Mouse (Mus musculus) B cell, adult 2 months (primary cell): ENCODE results near the gene Syt13.

Experiments used
- DNase-seq, 2 experiments: peaks; one replicate each; pipeline ENCODE4 v3.0.0; 2022

Syt13 gene

GRCm38 (mm10) chr2:92914933-92915553, at the start of gene Syt13:
Syt13 (plus strand) TSS chr2:92915098.
- peak in 1 of 2 experiments; percentile 9 for DNase-seq

GRCm38 (mm10) chr2:92866616-92867015, 48.3 kb upstream of the Syt13 start:
- DNase-seq = no peak

- no peak for DNase-seq
These were observed 44.6 kb upstream of the Syt13 start for GRCm38 (mm10) chr2:92870139-92870836.

- no peak for DNase-seq
These were observed 43.7 kb upstream of the Syt13 start for GRCm38 (mm10) chr2:92871093-92871686.

GRCm38 (mm10) chr2:92872652-92873051, 42.2 kb upstream of the Syt13 start:
- no peak for DNase-seq

GRCm38 (mm10) chr2:92874592-92874991, 40.3 kb upstream of the Syt13 start:
- no peak for DNase-seq

- no peak for DNase-seq
These were observed 37.4 kb upstream of the Syt13 start for GRCm38 (mm10) chr2:92877488-92877887.

- DNase-seq = peak; percentile 62 to 63
These were observed 31.6 kb upstream of the Syt13 start for GRCm38 (mm10) chr2:92883039-92883911.

GRCm38 (mm10) chr2:92883912-92884243, 31.0 kb upstream of the Syt13 start:
- DNase-seq = no peak

- DNase-seq = no peak
These were observed 29.9 kb upstream of the Syt13 start for GRCm38 (mm10) chr2:92884976-92885375.

- no peak for DNase-seq
These were observed 28.0 kb upstream of the Syt13 start for GRCm38 (mm10) chr2:92886862-92887261.

- DNase-seq = no peak
These were observed 22.4 kb upstream of the Syt13 start for GRCm38 (mm10) chr2:92892524-92892923.

GRCm38 (mm10) chr2:92903650-92904049, 11.2 kb upstream of the Syt13 start:
- no peak for DNase-seq

- peak; percentile 46 to 56 for DNase-seq
These were observed 10.5 kb upstream of the Syt13 start for GRCm38 (mm10) chr2:92904307-92904859.

- DNase-seq = no peak
These were observed 4.5 kb upstream of the Syt13 start for GRCm38 (mm10) chr2:92910371-92910770.

GRCm38 (mm10) chr2:92912312-92912711, 2.6 kb upstream of the Syt13 start:
- no peak for DNase-seq

- no peak for DNase-seq
These were observed 1.6 kb upstream of the Syt13 start for GRCm38 (mm10) chr2:92913295-92913694.

GRCm38 (mm10) chr2:92915659-92916631, 1.0 kb downstream of the Syt13 start:
- no peak for DNase-seq

- no peak for DNase-seq
These were observed 2.7 kb downstream of the Syt13 start for GRCm38 (mm10) chr2:92917405-92918142.

- DNase-seq = no peak
These were observed 5.8 kb downstream of the Syt13 start for GRCm38 (mm10) chr2:92920709-92921108.

GRCm38 (mm10) chr2:92924677-92925259, 9.9 kb downstream of the Syt13 start:
- no peak for DNase-seq
